Mouse (Mus musculus): Measurements from ENCODE around the gene Palb2.
"Not testable (repeated sequence)": the region's sequence is repeated elsewhere in the genome, so short reads cannot be mapped to it uniquely, and the experiment has no call there.

Gene Palb2

DNA sequence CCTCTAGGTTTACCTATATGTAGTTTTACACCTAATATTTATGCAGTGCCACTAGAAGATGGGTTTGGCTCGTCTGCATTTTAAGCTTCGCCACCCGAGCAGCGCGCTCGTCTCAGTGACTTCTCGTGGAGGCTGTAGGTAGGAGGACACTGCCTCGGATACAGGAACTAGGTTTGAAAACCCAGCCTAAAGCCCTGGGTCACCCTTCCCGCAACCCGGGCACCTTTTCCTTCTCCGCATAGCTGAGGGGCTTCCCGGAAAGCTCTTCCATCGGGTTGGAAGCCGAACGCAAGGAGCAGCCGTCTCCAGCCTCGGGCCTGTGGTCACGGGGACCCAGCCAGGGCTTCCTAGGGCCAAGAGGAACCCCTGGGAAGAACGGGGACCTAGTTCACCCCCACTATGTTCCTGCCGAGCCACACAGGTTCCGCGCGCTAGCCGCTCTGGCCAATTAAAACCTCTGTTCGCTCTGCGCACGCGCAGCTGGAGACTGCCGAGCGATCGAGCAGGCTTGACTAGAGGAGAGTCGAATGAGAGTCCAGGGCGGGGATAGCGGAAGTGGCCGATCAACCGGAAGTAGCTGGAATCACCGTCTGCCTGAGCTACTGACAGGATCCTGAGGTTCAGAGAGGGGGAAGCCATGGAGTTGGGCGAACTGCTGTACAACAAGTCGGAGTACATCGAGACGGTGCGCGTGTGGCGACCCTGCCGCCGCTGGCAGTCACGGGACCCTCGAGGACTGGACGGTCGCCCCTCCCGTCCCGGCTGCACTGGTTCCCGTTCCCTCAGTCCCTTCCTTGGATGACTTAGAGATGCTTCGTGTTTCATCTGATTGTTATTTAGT, at the start of gene Palb2, which contains the start of gene Dctn5:
Gene Palb2, minus strand, starts transcription at position 489 of the 841 bp plus-strand sequence.
Gene Dctn5, plus strand, starts transcription at position 545 of the 841 bp plus-strand sequence.
- DNase-seq = peak; percentile 98 to 99

DNA sequence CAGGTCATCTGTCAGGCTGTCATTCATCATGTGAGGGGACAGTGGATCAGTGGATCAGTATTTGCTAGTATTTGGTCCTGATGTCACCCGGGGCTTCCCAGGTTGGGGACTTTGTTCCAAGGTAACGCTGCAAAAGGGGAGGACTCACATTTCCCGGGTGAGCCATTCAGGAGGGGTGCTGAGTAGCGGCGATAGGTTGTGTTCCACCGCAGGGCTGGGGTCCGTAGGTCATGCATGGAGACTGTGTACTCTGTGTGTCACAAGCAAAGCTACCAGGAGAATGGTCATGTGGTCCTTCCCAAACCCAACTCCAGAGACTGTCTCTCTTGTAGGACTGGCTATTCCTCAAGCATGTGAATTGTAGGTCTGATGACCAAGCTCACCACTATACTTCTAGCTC, 47.9 kb upstream of the Palb2 start:
- no peak for DNase-seq

DNA sequence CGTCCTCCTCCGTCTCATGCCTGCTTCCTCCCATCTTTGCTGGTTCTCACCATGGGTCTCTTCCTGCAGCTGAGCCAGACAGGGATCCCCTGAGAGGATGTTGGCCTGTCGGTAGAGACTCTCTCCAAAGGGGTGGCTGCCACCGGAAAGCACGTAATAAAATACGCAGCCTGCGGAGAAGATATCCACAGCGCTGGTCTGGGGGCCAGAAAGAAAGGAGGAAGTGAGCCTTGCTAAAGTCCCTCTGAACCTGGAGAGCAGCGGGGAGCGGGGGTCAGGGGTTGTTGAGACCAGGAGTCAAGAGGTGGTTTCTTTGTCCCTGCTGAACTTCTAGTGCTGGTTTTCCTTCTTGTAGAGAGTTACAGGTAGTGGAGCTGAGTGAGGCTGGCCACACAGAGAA, 38.8 kb upstream of the Palb2 start:
- no peak for DNase-seq

DNA sequence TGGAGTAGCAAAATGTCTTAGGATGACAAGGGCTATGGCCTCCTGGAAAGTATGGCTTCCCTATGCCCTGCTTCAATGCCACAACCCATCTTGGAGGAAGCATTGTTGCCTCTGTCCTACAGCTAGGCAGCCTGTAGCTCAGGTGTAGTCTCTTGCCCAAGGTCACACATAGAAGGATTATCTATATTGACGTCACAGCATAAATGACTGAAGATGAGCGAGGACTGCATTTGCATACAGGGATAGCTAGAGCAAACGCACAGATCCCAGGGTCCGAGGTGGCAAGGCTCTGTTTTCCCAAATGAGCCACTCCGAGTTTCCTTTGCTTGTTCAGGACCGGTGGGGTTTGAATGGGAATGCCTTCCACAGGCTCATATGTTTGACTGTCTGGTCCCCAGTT, 37.9 kb upstream of the Palb2 start:
- DNase-seq = no peak

DNA sequence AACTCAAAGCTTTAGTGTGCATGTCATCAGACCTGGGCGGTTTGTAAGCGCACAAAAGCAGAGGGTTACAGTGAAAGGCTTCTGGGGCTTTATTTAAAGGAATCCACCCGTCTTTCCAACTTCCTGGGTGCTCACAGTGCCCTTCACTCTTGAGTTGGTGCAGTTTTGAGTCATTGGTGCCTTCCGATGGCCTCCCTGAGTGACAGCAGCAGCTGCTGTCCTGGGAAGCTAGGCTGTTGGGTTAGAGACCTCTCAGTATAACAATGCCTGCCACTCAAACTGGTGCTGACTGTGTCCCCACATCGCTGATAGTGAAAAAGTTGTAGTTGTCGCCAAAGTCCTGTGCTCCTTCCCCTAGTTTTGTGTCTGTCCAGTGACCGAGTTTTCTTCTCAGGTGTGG, 34.4 kb upstream of the Palb2 start:
- DNase-seq = no peak

DNA sequence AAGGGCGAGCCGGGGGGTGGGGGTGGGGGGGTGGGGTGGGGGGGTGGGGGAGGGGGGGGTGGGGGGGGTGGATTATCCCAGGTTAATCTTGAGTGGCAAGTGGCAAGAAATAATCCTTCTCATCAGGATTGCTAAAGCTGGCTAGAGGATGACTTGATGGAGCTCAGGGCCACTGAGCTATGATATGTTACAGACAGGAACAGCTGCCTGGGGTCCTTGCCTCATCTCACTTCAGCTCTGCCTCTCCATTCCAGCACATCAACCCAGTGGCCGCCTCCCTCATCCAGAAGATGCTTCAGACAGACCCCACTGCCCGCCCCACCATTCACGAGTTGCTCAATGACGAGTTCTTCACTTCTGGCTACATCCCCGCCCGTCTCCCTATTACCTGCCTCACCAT, 31.0 kb upstream of the Palb2 start:
- no peak for DNase-seq

DNA sequence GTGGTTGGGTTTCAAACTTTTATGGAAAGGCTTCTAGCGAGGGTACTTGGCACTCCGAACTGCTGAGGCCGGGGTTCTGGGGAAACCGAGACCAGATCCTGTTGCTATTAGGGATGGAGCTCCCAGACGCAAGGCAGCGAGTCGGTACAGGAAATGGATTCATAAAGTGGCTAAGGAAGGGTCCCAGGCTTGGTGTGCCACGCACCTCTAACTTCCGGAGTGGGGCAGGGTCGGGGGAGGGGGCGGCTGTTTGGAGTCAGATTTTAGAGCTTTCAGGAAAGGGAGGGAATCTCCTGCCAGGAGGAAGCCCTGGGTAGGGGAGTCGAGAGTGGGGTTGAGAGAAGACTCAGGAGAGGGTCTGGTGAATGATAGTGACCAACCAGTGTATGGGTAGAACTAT, 27.3 kb upstream of the Palb2 start:
- no peak for DNase-seq

DNA sequence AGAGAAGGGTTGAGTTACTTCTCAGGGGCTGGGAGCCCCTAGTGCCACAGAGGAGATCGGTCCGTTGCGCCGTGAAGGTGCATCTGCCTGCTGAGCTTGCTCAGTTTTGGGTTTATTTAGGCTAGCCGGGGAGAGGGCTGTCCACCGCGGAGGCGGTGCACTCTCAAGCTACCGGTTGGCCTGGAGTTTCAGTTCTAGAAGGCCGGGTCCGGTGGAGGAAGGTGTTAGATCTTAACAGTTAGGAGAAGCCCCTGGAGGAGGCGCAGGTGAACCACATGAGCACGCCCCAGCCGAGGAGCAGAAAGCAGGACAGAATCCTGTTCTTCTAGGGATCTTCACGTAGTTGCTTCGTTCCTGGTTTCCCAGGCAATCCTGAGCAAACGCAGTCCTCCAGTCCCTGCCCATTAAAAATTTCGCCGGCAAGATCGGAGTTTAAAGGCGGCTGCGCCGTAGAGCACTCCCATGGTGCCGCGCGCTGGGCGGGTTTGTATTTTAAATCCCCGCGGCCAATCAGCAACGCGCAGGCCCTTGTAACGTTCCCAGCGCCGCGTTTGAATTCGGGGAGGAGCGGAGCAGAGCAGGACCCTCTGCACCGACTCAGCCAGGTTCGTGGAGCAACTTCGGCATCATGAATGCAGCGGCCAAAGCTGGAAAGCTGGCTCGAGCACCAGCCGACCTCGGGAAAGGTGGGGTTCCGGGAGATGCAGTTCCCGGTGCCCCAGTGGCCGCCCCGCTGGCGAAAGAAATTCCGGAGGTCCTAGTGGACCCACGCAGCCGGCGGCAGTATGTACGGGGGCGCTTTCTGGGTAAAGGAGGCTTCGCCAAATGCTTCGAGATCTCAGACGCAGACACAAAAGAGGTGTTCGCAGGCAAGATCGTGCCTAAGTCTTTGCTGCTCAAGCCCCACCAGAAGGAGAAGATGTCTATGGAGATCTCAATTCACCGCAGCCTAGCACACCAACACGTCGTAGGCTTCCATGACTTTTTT, 26.4 kb upstream of the Palb2 start, which contains the start of gene Plk1:
Gene Plk1, plus strand, starts transcription at position 525 of the 988 bp plus-strand sequence.
- peak; percentile 76 to 85 for DNase-seq

DNA sequence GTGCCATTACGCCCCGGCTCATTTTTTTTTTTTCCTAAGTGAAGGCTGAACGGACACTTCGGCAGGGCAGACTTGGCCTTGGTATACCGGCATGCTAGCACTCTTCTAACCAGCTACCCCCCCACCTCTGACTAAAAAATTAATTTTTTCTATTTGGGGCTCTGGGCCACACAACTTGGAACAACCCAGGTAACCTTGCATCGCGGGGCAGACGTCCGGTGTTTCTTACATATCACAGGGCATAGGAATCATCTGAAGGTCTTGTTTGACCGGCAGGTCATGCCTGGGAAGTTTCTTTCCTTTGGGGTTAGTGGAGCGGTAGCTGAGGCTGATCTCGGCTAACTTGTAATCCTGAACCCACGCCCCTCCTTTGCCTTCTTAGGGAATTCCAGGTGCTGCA, 25.7 kb upstream of the Palb2 start:
- DNase-seq = no peak

DNA sequence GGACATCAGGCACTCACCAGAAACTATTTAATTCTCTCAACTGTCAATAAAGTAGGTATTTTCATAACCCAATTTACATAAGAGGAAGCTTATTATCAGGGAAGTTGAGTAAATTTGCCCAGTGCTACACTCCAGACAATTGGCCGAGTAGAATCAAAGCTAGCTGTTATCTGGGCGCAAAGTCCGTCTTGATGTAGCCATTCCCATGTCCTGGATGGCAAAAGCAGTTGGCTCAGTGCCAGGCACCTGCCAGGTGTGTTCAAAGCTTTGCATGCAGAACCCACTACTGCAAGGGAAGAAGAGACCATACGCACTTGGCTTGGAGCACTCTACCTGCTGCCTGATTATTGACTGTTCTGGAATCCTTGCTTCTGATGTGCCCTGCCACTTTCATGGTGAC, 19.7 kb upstream of the Palb2 start:
- peak in 1 of 2 experiments; percentile 34 for DNase-seq

DNA sequence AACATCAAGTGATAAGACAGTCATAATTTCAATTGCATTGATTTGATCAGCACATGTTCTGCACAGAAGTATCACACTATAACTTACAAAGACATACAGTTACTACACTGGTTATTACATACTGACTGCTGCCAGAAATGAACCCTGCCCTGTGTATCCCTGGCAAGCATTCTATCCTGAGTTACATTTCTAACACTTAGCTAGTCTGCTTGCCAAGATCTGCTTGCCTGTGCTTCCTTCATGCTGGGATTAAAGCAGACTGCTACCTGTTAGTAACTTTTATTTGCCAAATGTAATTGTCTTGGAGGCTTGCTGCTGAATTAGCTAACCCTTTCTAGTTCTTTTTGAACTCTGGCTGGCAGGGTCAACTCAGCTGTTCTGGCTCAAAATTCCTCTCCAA, 8.2 kb upstream of the Palb2 start:
- no peak for DNase-seq

DNA sequence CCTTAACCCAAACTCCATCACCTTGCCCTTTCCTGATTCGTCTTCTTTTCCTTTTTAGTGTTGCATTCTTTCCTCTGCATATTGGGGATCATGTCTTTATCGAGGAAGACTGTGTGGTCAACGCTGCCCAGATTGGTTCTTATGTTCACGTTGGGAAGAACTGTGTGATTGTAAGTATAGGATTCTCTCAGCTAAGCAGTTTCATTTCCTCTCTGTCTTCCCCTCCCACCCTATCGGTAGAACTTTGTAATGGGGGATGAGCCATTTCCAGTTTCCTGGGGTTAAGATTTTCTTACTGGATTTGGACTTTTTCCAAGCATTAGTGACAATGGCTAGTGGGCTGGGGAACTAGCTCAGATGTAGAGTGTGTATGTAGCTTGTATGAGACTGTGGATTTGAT, 5.4 kb upstream of the Palb2 start:
- DNase-seq = no peak

DNA sequence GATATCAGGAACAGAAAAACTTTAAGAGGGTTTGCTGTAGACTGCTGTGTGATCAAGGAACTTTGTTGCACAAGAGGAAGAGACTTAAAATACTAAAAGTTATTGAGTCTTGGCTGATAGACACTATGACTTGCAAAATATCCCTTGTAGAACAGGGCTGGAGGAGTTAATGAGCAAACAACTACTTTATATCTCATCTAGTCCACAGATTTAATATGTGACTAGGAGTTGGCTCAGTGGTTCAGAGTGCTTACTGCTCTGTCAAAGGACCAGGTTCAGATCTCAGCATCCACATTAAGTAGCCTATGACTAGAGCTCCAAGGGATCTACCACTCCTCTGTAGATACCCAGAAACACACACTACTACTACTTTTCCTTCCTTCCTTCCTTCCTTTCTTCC, 4.3 kb upstream of the Palb2 start:
- no peak for DNase-seq

DNA sequence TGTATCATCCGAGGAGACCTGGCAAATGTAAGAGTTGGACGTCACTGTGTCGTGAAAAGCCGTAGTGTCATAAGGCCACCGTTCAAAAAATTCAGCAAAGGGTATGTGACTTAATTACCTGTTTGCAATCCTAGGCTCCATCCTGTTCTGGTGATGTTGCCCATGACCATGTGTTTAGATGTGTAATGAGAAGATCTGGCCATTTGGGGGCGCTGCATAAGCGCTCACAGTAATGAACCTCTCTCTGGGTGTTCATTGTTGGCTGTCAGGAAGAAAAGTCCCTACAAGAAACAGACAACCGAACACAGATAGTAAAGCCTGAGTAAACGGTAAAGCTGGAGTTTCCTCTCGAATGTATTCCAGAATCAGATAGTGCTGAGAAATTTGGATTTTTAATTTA, 2.3 kb upstream of the Palb2 start:
- DNase-seq = peak; percentile 11 to 25

DNA sequence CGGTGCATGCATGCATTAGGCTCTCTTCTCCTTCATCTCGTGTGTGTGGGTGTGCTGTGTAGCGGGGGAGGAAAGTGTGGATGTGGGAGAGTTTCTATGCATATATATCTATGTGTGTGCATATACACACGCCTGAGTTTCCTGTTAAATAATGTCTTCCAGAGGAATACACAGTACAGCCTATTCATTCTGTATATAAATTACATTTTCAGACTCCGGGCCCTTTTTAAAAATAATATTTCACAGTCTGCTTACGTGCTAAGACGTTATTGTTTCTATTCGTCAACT, 497 bp upstream of the Palb2 start:
- DNase-seq = no peak

DNA sequence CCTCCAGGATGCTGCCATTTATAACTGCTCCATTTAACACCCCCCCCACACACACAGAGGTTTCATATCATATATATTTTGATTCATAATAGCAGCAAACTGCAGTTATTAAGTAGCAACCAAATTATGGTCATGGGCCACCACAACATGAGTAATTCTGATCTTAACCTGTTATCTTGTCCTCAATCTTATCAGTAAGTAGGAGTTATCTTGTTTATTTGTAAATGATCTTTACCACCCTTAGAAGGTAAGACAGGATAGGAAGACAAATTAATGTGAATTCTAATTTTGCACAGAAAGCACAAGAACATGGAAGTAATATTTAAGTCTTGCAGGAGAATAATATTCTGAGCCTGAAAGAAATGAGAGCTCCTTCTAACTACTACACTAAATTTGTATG, 951 bp downstream of the Palb2 start:
- DNase-seq = no peak

DNA sequence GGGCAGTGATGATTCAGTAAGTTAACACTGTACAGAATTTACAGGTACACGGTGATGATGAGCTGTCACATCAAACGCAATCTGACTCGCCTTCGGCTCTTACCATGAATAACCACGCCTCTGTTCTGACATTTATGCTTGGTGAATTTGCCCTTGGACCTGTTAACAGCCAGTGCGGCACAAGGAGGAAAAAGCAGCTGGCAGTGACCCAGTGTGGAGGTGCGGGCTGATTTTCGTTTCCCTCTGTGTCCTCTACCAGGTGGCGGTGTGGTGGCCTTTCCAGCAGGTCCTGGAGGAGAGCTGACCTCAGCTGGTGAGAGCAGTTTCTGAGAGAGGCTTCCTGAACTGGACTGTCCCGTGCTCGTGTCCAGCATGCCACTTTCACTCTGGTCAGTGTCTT, 5.8 kb downstream of the Palb2 start:
- DNase-seq = no peak

DNA sequence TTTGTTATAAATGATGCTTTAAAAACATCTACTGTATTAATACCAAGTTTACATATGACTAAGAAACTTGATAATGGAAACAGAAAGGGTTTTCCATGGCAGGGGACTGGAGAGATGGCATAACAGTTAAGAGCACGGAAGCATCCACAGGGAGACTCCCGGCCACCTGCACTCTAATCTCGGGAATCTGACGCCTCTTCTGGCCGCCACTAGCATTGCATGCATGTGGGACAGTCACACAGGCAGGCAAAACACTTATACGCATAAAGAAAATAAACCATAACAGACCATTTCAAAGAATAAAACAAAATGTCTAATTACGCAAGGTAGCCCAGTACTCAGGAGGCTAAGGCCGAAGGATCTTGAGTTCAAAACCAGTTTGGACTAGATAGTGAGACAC, 7.1 kb downstream of the Palb2 start:
- DNase-seq = no peak

DNA sequence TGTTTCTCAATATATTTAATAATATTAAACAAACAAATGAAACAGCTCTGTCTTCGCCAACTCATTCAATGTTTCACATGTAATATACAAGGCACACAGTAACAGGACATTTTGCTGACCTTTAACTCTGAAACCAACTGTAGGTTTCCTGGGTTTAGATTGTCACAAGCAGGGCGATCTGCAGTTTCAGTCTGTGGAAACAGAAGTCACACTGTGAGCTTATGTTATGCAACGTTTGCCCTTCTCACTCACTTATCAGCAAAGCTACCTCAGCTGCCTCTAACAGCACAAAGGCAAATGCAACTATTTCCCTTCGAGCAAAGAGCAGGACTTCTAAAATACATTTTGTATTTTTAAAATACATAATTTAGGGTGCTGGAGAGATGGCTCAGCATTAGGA, 9.3 kb downstream of the Palb2 start:
- DNase-seq = no peak

DNA sequence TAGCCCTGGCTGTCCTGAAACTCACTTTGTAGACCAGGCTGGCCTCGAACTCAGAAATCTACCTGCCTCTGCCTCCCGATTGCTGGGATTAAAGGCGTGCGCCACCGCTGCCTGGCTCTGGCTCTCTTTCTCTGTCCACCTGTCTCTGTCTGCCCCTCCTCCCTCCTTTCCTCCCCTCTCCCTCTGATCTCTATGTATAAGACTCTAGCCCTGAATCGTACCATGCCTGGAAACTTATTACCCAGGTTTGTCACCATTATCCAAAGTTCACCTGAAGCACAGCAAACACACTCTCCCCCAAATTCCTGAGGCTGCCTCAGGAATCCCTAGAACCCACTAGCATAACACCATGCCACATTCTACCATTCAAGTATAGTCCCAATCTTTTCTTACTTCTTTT, 24.6 kb downstream of the Palb2 start:
- DNase-seq = no peak

DNA sequence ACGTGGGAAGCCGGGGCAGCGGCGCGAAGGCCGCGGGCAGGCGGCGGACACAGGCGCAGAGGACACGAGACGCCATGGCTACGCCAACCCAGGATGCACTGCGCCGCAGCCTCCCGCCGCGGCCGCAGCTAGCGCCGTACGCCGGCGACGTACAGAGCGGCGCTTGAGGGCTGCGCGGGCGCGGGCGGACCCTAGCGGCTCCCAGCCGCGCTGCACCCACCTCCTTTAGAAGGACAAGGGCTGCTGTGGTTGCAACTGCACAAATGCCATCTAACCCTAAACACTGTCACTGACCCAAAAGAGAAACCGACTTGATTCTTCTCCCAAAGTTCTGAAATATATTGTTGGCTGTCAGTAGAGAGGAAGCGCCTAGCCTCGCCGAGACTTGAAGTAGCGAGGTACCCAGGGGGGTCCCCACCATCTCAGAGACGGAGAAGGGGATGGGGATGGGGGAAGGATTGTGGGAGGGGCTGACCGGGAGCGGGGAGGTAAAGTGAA, 31.0 kb downstream of the Palb2 start, which contains the start of gene Ndufab1:
Gene Ndufab1, minus strand, starts transcription at position 140 of the 498 bp plus-strand sequence.
- peak; percentile 95 to 96 for DNase-seq

DNA sequence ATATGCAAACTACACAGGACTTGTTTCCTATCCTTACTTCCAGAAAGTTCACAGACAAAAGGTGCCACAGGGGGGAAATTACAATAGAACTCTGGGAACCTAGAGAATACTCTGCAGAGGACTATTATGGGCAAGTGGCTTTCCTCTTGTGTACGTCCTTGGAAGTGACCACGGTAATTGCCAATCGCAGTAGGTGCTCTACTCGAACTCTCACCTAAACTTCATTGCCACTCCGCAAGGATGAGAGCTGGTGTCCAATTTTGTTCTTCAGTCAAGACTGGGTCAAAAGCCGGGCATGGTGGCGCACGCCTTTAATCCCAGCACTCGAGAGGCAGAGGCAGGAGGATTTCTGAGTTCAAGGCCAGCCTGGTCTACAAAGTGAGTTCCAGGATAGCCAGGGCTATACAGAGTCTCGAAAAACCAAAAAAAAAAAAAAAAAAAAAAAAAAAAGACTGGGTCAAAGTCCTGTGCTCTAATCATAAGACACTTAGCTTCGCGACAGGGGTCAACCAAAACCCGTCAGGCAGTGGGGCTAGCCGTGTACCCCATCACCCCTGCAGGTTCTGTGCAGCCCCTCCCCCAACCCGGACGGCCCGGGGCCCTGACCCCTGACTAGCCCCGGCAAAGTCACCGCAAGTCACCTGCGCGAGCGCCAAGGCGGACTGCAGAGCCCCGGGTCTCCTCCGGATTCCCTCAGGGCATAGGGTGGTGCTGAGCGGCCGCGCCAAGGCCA, 31.6 kb downstream of the Palb2 start:
- not testable (repeated sequence) for DNase-seq

DNA sequence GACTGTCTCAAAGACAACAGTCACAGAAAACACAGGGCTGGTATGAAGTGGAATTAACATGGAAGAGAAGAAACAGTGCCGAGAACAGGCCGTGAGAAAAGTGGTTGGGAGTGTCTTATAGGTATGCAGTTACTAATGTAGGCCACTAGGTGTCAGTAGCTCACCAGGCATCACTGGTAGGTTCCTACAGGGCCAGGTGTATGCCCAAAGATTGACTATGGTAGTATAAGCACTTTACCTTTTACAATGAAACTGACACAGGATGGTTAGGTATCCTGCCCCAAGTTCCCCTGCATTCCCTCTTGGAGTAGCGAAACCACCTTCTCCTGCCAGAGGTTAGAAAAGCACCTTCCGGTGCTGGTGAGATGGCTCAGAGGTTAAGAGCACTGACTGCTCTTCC, 33.6 kb downstream of the Palb2 start:
- peak; percentile 39 to 62 for DNase-seq
